Mouse (Mus musculus): ENCODE data around the gene Hist2h2aa2.
"Not testable (repeated sequence)": the region's sequence is repeated elsewhere in the genome, so short reads cannot be mapped to it uniquely, and the experiment has no call there.

Gene Hist2h2aa2

DNA sequence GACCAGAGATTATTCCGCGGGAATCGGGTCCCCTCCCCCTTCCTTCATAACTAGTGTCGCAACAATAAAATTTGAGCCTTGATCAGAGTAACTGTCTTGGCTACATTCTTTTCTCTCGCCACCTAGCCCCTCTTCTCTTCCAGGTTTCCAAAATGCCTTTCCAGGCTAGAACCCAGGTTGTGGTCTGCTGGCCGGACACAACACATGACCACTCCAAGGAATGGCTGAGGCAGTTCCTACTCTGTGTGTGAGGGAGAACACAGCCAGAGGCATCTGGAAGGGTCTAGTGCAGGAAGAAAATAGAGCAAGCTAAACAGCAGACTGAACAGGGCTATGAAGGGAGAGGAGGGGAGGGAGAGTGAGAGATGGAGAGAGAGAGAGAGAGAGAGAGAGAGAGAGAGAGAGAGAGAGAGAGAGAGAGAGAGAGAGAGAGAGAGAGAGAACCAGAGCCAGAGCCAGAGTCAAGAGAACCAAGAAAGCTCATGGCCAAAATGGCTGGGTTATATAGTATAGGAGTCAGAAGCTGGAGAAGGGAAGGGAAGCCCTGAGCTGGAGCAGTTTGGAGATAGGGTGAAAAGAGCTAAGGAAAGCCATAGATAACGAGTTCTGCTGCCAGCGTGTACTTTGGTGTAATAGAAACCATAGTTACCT is 41.4 kb downstream of the Hist2h2aa2 start:
- in situ Hi-C loops (cut with MboI), result not testable (repeated sequence)

DNA sequence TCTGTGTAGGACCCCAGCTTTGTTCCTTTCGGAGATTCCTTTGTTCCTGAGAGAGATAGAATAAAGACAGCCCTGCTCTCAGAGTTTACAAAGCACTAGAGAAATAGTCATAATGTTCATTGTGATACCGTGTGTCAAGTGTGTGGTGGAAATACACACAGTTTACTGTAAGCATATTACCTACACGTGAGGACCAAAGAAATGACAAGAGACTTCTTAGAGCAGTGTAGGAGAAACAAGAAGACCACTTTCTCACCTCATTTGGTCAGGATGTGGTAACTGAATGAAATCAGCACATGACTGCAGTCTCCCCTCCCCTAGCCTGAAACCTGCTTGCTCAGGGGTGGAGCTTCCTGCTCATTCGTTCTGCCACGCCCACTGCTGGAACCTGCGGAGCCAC is 41.9 kb downstream of the Hist2h2aa2 start:
- in situ Hi-C loops (cut with MboI), result no loop called here

DNA sequence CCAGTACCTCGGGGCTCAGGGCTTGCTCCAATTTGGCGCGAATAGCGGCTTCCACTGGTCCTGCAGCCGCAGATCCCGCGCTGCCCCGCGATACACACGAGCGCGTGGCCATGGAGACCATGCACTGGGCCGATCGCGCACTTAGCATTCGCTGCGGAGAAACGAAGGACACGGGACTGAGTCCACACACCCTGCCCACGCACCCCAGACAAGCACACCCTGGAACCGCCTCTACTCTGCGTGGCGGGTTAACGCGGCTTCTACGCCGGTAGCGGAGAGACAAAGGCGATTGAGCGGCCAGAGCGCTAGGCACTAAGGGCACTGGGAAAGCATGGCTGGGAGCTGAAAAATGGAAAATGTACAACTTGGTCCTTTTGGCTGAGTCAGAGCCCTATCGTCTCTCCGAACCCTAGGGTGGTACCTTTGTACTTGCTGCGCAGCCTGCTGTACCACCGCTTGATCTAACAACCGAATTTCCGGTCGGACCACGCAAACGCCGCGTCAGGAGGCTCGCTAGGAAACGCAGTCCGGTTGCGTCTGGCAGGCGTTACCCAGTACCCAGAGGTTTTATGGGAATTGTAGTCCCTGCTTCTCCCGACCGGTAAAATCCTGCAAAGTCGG is 42.8 kb downstream of the Hist2h2aa2 start:
- in situ Hi-C loops (cut with MboI), result no loop called here

DNA sequence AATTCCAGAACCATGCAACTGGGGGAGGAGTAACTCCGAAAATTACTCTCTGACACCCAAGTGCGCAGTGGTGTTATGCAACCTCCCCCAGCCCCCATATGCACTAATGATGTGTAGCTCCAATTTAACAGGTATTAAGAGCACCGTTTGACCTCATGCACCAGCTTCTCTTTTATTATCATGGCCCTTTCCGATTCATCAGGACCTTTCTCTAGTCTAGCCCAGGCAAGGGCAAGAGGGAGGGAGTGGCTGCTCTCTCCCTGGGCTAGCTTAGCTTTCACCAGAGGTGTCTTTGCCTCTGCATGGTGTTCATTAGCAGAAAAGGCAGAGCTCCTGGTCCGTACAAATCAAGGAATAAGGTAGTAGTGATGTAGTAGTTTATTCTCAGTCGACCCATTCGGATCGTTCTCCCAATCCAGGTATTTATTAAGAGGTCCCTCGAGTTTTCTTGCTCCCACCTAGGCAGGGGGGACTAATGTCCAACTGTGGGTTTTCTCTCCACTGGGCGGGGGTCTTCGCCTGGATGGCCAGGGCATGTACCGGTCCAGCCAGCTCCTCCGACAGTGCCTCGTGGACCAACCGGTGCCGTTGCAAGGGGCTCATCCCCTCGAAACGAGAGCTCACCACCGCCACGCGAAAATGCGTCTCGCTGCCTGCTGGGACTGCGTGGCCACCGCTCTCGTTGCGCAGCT is 43.5 kb downstream of the Hist2h2aa2 start:
- in situ Hi-C loops (cut with MboI), result no loop called here

DNA sequence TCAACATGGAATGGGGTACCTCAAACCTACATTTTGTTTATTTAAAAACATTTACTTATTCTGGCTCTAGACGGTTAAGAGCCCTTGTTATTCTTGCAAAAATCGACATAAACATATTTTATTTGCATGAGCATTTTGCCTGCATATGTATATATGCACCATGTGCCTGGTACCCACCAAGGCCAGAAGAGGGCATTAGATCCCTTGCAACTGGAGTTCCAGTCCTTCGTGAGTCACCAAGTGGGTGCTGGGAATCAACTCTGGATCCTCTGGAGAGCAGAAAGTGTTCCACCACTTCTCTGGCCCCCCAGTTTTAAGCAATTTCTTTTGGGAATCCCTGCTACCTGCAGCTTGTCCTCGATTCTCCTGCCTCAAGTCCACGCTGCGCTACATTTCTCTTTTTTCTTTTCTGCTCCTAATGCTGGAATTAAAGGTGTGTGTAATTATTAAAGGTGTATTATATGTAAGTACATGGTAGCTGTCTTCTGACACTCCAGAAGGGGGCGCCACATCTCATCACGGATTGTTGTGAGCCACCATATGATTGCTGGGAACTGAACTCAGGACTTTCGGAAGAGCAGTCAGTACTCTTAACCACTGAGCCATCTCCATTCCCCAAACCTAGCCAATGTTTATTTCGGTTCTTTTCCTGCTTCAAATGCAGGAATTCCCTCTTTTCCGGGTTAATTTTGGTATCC is 44.3 kb downstream of the Hist2h2aa2 start:
- in situ Hi-C loops (cut with MboI), result no loop called here

DNA sequence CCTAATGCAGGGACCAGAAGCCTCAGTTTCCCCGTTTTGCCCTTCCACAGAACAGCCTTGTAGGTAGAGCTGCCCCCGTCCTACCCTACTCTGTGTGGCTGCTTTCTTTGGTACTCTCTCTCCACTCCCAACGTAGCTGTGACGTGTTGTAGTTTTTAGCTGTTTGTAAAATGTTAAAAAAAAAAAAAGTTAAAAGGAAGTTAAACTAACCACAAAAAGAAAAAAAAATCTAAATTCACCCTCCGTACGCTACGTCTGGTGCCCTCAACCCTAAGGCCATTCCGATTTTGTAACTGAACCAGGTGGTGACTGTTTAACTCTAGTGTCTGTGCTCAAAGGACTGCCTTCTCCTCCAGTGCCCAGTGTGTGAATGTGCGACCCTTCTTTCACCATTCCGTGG is 45.1 kb downstream of the Hist2h2aa2 start:
- in situ Hi-C loops (cut with MboI), result no loop called here

DNA sequence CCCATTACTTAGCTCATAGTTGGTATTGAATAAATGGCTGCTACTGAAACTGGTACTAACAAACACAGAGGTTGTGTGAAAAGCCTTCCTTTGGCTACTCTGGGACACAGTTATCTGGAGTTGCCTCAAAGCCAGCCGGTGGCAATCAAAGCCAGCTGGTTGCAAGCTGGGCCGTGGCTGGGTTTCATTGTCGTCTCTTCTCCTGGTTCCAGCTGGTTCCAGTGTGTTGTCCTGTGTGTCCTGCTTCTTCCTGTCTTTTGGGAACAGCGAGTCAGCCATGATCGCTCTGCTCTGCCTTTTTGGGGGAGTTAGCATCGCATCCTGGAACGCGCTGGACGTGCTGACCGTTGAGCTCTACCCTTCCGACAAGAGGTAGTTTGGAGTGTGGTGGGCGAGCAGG is 47.1 kb downstream of the Hist2h2aa2 start:
- in situ Hi-C loops (cut with MboI), result no loop called here

All from mature B cell (primary cell).